Mouse (Mus musculus): ENCODE measurements around the gene Nppc. TPM values are rescaled to one million over a fixed set of nuclear protein-coding genes. Genes with fewer than 3 reads are reported as not detected.

Nppc gene
- polyA plus RNA-seq, 1 experiment from 2014 or later = 1.3 TPM

GRCm38 (mm10) chr1:86698721-86699120 is 28.4 kb upstream of the Nppc start:
- WGBS = 37% methylated on average over 2 of the region's 2 CpGs
- H3K4me1 ChIP-seq (replicated peaks) = 0 out of 2 replicates have a peak, but pooled peaks cover 3% of the 10 kb centered on the region
- no peak overlapping the region for H3K9ac ChIP-seq

DNA sequence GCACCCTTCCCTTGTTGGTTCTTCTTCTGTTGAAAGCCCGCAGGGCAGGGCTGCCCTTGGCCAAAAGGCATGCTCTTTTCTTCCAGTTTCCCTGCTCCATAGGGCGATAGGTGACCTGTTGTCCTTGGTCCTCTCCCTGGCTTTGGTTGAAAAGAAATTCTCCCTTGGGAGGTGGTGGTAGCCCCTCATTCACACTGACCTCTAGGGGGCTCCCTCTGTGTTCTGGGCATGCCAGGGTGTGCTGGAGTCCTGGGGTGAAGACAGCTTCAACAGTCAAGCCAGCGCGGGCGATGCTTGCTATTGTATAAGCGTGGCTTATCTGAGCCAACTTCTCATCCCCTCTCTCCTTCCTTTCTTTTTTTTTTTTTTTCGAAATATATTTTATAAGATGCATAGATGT is 26.6 kb upstream of the Nppc start:
- no peak for ATAC-seq (ENCODE audit: insufficient number of reproducible peaks, low FRiP score)
- Histone ChIP-seq H3K4me1 (replicated peaks) (no peaks in the 10 kb centered on the region), H3K9ac (no peak overlapping the region), H3K9me3 (replicated peaks) (no peaks in the 10 kb centered on the region), H3K4me2 (no peak overlapping the region), H3K27me3 (replicated peaks) (no peaks in the 10 kb centered on the region), H3K36me3 (no peaks in the 10 kb centered on the region), H3K27ac (ENCODE audit: poor library complexity, severe bottlenecking) (no peak overlapping the region), H3K4me3 (no peak overlapping the region)
- WGBS = 40% methylated on average over 7 of the region's 7 CpGs

More at GRCm38 (mm10) chr1:86698721-86699120, 28.4 kb upstream of the Nppc start:
- no peak overlapping the region for H3K4me3 ChIP-seq
- ATAC-seq (ENCODE audit: insufficient number of reproducible peaks, low FRiP score) = no peak
- no peak overlapping the region for H3K4me2 ChIP-seq
- no peaks in the 10 kb centered on the region for H3K36me3 ChIP-seq
- H3K9me3 ChIP-seq (replicated peaks) = no peaks in the 10 kb centered on the region
- H3K27ac ChIP-seq (ENCODE audit: poor library complexity, severe bottlenecking) = no peak overlapping the region
- H3K27me3 ChIP-seq (replicated peaks) = no peaks in the 10 kb centered on the region

DNA sequence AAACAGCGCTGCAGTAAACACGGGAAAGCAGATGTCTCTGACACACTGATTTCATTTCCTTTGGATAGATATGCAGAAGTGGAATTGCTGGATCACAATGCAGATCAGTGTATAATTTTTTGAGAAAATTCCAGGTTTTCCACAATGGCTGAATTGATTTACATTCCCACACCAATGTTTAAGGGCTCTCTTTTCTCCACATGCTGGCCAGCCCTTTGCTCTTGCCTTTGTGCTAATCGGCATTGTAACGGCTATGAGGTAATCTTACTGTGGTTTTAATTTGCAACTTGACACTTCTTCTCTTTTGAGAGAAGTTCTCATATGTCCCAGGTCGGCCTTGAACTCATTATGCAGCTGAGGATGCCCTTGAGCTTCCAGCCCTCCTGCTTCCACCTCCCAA is 20.7 kb upstream of the Nppc start:
- Histone ChIP-seq H3K9me3 (replicated peaks) (no peaks in the 10 kb centered on the region), H3K4me3 (no peak overlapping the region), H3K36me3 (no peaks in the 10 kb centered on the region), H3K9ac (no peak overlapping the region), H3K27me3 (replicated peaks) (no peaks in the 10 kb centered on the region), H3K27ac (ENCODE audit: poor library complexity, severe bottlenecking) (no peak overlapping the region), H3K4me1 (replicated peaks) (0 out of 2 replicates have a peak, but pooled peaks cover 2% of the 10 kb centered on the region), H3K4me2 (no peak overlapping the region)
- 73% methylated on average over 5 of the region's 5 CpGs for WGBS
- no peak for ATAC-seq (ENCODE audit: insufficient number of reproducible peaks, low FRiP score)

GRCm38 (mm10) chr1:86687236-86687635 is 16.9 kb upstream of the Nppc start:
- H3K27me3 ChIP-seq (replicated peaks) = peaks cover 10% of the 10 kb centered on the region
- no peaks in the 10 kb centered on the region for H3K36me3 ChIP-seq
- no peak overlapping the region for H3K27ac ChIP-seq (ENCODE audit: poor library complexity, severe bottlenecking)
- ATAC-seq (ENCODE audit: insufficient number of reproducible peaks, low FRiP score) = no peak
- H3K4me1 ChIP-seq (replicated peaks) = 0 out of 2 replicates have a peak, but pooled peaks cover 2% of the 10 kb centered on the region
- WGBS = 70% methylated on average over 4 of the region's 4 CpGs
- no peak overlapping the region for H3K4me3 ChIP-seq
- no peak overlapping the region for H3K9ac ChIP-seq
- no peaks in the 10 kb centered on the region for H3K9me3 ChIP-seq (replicated peaks)
- H3K4me2 ChIP-seq = no peak overlapping the region

GRCm38 (mm10) chr1:86678667-86679066 is 8.3 kb upstream of the Nppc start:
- H3K27me3 ChIP-seq (replicated peaks) = peaks cover 16% of the 10 kb centered on the region
- ATAC-seq (ENCODE audit: insufficient number of reproducible peaks, low FRiP score) = no peak

DNA sequence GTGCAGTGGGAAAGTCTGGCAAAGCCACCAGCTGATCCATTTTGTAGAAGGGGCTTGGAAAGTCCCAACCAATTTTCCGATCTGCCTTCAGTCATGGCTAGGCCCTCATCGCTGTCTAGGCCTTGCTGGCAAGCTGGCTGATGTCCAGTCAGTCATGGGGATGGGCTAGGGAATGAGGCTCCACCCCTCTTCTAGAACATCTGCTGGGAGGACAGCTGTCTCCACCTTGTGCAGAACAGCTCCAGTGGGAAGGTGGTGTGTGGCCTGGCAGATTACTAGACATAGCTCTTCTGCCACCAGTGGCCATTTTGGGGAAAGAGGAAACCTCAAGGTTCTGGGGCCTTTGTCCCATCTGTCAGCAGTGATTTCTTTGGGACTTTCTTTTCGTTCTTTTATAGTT is 7.3 kb upstream of the Nppc start:
- ATAC-seq (ENCODE audit: insufficient number of reproducible peaks, low FRiP score) = no peak
- 74% methylated on average over 3 of the region's 3 CpGs for WGBS
- Histone ChIP-seq H3K27me3 (replicated peaks) (peaks cover 18% of the 10 kb centered on the region), H3K9me3 (replicated peaks) (no peaks in the 10 kb centered on the region), H3K4me2 (no peak overlapping the region), H3K4me3 (no peak overlapping the region), H3K27ac (ENCODE audit: poor library complexity, severe bottlenecking) (no peak overlapping the region), H3K9ac (no peak overlapping the region), H3K4me1 (replicated peaks) (no peaks in the 10 kb centered on the region), H3K36me3 (no peaks in the 10 kb centered on the region)

More at GRCm38 (mm10) chr1:86678667-86679066, 8.3 kb upstream of the Nppc start:
- Histone ChIP-seq H3K9ac (no peak overlapping the region), H3K36me3 (no peaks in the 10 kb centered on the region), H3K4me3 (no peak overlapping the region), H3K4me2 (no peak overlapping the region), H3K27ac (ENCODE audit: poor library complexity, severe bottlenecking) (no peak overlapping the region), H3K4me1 (replicated peaks) (no peaks in the 10 kb centered on the region), H3K9me3 (replicated peaks) (no peaks in the 10 kb centered on the region)
- 81% methylated on average over 10 of the region's 10 CpGs for WGBS

DNA sequence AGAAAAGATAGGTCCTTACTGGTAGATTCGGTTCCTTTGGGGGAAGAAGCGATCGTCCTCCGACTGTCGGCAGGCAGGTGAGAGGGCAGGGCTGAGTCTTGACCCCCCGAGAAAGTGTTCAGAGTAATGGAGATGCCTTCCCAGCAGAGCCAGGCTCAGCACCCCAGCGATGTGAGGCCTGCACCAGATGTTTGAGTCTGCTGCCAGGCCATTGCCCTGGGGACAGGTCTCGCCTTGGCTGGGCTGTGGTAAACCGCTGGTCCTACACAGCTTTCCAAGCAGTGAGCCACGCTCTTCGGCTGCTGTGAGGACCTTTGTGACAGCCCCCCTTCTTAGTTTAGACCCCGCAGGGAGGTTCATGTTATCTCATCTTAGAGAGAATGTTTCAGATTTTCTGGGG is 4.8 kb upstream of the Nppc start:
- H3K4me1 ChIP-seq (replicated peaks) = peaks cover 1% of the 10 kb centered on the region; the same call in 1 of the 2 replicates
- H3K4me3 ChIP-seq = no peak overlapping the region
- H3K9me3 ChIP-seq (replicated peaks) = no peaks in the 10 kb centered on the region
- no peak overlapping the region for H3K27ac ChIP-seq (ENCODE audit: poor library complexity, severe bottlenecking)
- WGBS = 79% methylated on average over 12 of the region's 12 CpGs
- peaks cover 37% of the 10 kb centered on the region for H3K27me3 ChIP-seq (replicated peaks)
- no peak for ATAC-seq (ENCODE audit: insufficient number of reproducible peaks, low FRiP score)
- H3K36me3 ChIP-seq = no peaks in the 10 kb centered on the region
- H3K4me2 ChIP-seq = no peak overlapping the region
- no peak overlapping the region for H3K9ac ChIP-seq

DNA sequence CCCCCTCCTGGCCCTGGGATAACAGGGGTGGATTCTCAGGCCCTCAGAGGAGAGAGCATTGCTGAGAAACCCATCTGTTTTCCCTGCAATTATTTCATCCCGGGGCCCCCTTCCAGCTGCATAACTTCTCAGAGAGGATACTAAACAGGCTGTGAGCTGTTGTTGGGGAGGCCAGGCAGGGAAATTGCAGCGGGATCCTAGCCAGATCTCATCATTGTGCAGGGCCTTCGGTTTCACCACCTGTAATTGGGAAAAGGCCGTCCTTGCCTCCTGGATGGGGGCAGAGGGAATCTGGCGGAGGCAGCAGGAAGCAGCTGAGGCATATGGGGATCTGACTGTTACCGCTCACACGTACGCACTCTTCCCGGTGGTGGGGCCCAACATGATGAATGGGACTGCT is 4.0 kb upstream of the Nppc start:
- H3K36me3 ChIP-seq = no peaks in the 10 kb centered on the region
- WGBS = 66% methylated on average over 9 of the region's 9 CpGs
- no peaks in the 10 kb centered on the region for H3K9me3 ChIP-seq (replicated peaks)
- peaks cover 43% of the 10 kb centered on the region for H3K27me3 ChIP-seq (replicated peaks)
- no peak overlapping the region for H3K4me2 ChIP-seq
- no peak for ATAC-seq (ENCODE audit: insufficient number of reproducible peaks, low FRiP score)
- H3K4me3 ChIP-seq = no peak overlapping the region
- H3K4me1 ChIP-seq (replicated peaks) = peaks cover 7% of the 10 kb centered on the region
- no peak overlapping the region for H3K9ac ChIP-seq
- no peak overlapping the region for H3K27ac ChIP-seq (ENCODE audit: poor library complexity, severe bottlenecking)

GRCm38 (mm10) chr1:86669552-86670273 is 658 bp downstream of the Nppc start:
- Histone ChIP-seq H3K4me3 (peak overlapping the region; percentile 52), H3K9me3 (replicated peaks) (no peaks in the 10 kb centered on the region), H3K27ac (ENCODE audit: poor library complexity, severe bottlenecking) (no peak overlapping the region), H3K4me1 (replicated peaks) (peaks cover 7% of the 10 kb centered on the region), H3K4me2 (peak overlapping the region; percentile 94), H3K9ac (peak overlapping the region; percentile 52), H3K36me3 (no peaks in the 10 kb centered on the region), H3K27me3 (replicated peaks) (peaks cover 73% of the 10 kb centered on the region)
- WGBS = 2% methylated on average over 44 of the region's 44 CpGs
- ATAC-seq (ENCODE audit: insufficient number of reproducible peaks, low FRiP score) = 0 out of 2 replicates have a peak, but pooled peaks have one; percentile 46

GRCm38 (mm10) chr1:86665091-86665490 is 5.3 kb downstream of the Nppc start:
- Histone ChIP-seq H3K4me1 (replicated peaks) (peaks cover 5% of the 10 kb centered on the region), H3K4me3 (no peak overlapping the region), H3K36me3 (no peaks in the 10 kb centered on the region), H3K9ac (no peak overlapping the region), H3K27ac (ENCODE audit: poor library complexity, severe bottlenecking) (no peak overlapping the region), H3K4me2 (no peak overlapping the region), H3K27me3 (replicated peaks) (peaks cover 54% of the 10 kb centered on the region), H3K9me3 (replicated peaks) (no peaks in the 10 kb centered on the region)
- WGBS = 62% methylated on average over 2 of the region's 2 CpGs
- ATAC-seq (ENCODE audit: insufficient number of reproducible peaks, low FRiP score) = no peak

GRCm38 (mm10) chr1:86657071-86657470 is 13.3 kb downstream of the Nppc start:
- H3K36me3 ChIP-seq = no peaks in the 10 kb centered on the region
- no peak overlapping the region for H3K27ac ChIP-seq (ENCODE audit: poor library complexity, severe bottlenecking)
- WGBS = 71% methylated on average over 5 of the region's 5 CpGs
- no peak overlapping the region for H3K4me3 ChIP-seq
- no peak overlapping the region for H3K4me2 ChIP-seq
- no peaks in the 10 kb centered on the region for H3K4me1 ChIP-seq (replicated peaks)
- no peak overlapping the region for H3K9ac ChIP-seq
- peaks cover 4% of the 10 kb centered on the region; the same call in 1 of the 2 replicates for H3K9me3 ChIP-seq (replicated peaks)
- no peak for ATAC-seq (ENCODE audit: insufficient number of reproducible peaks, low FRiP score)
- H3K27me3 ChIP-seq (replicated peaks) = peaks cover 11% of the 10 kb centered on the region

- H3K4me1 ChIP-seq (replicated peaks) = no peaks in the 10 kb centered on the region
- H3K4me3 ChIP-seq = no peak overlapping the region
- no peak overlapping the region for H3K4me2 ChIP-seq
- H3K9me3 ChIP-seq (replicated peaks) = peaks cover 4% of the 10 kb centered on the region; the same call in 1 of the 2 replicates
- no peaks in the 10 kb centered on the region for H3K36me3 ChIP-seq
- no peak overlapping the region for H3K27ac ChIP-seq (ENCODE audit: poor library complexity, severe bottlenecking)
- no peaks in the 10 kb centered on the region; the same call in 1 of the 2 replicates for H3K27me3 ChIP-seq (replicated peaks)
- no peak overlapping the region for H3K9ac ChIP-seq
- ATAC-seq (ENCODE audit: insufficient number of reproducible peaks, low FRiP score) = no peak
- WGBS = 61% methylated on average over 4 of the region's 4 CpGs
These were observed 17.7 kb downstream of the Nppc start for GRCm38 (mm10) chr1:86652675-86653074.

All from heart, embryonic 12.5 days (tissue).